Mouse (Mus musculus): ENCODE measurements around the gene Cadm1. TPM values are rescaled to one million over a fixed set of nuclear protein-coding genes. Genes with fewer than 3 reads are reported as not detected.

The Cadm1 gene
- polyA plus RNA-seq, 1 experiment: 7.9 TPM

DNA sequence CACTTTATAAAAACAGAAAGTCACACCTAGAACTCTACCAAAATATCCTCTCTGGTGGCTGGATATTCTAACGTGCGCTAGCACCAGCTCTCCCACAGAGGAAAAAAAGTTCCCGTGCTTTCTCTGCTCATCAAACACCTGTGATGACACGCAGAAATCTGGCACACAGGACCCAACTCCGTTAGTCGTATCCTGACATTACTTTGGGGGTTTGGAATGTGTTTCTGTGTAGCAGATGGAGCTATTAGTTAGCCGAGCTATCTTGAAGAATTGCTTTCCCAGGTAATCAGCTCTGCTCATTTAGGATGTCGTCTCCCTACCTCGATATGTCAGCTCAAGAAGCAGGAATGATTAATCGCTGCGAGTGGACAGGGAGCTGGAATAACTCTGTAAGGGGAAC is 80.3 kb downstream of the Cadm1 start:
- no peak overlapping the region for H3K27ac ChIP-seq (ENCODE audit: control insufficient read depth, insufficient read depth, low read length)
- TF ChIP-seq CTCF (IDR thresholded peaks at IDR 0.05; ENCODE audit: borderline replicate concordance, control insufficient read depth, extremely low read depth, insufficient read depth, low read length, poor library complexity): no peak
- no peak for TF ChIP-seq POLR2A (IDR thresholded peaks at IDR 0.05; ENCODE audit: control insufficient read depth, extremely low read depth, insufficient read depth, low read length, poor library complexity)
- DNase-seq: no peak

GRCm38 (mm10) chr9:47612894-47613412 is 83.0 kb downstream of the Cadm1 start:
- Histone ChIP-seq H3K36me3 (ENCODE audit: control insufficient read depth, insufficient read depth, low read length) (no peaks in the 10 kb centered on the region), H3K27ac (ENCODE audit: control insufficient read depth, insufficient read depth, low read length) (no peak overlapping the region), H3K4me3 (ENCODE audit: control insufficient read depth, insufficient read depth, low read length) (no peak overlapping the region), H3K4me1 (replicated peaks; ENCODE audit: control insufficient read depth, insufficient read depth, low read length) (no peaks in the 10 kb centered on the region), H3K27me3 (ENCODE audit: control insufficient read depth, insufficient read depth, low read length) (no peaks in the 10 kb centered on the region)
- no peak for DNase-seq
- 93% methylated on average over 13 of the region's 13 CpGs for WGBS
- no peak for TF ChIP-seq CTCF (IDR thresholded peaks at IDR 0.05; ENCODE audit: borderline replicate concordance, control insufficient read depth, extremely low read depth, insufficient read depth, low read length, poor library complexity)
- TF ChIP-seq POLR2A (IDR thresholded peaks at IDR 0.05; ENCODE audit: control insufficient read depth, extremely low read depth, insufficient read depth, low read length, poor library complexity): no peak

More for the DNA sequence above, 80.3 kb downstream of the Cadm1 start:
- Histone ChIP-seq H3K4me3 (ENCODE audit: control insufficient read depth, insufficient read depth, low read length) (no peak overlapping the region), H3K36me3 (ENCODE audit: control insufficient read depth, insufficient read depth, low read length) (no peaks in the 10 kb centered on the region), H3K4me1 (replicated peaks; ENCODE audit: control insufficient read depth, insufficient read depth, low read length) (no peaks in the 10 kb centered on the region), H3K27me3 (ENCODE audit: control insufficient read depth, insufficient read depth, low read length) (no peaks in the 10 kb centered on the region)
- 92% methylated on average over 11 of the region's 11 CpGs for WGBS

DNA sequence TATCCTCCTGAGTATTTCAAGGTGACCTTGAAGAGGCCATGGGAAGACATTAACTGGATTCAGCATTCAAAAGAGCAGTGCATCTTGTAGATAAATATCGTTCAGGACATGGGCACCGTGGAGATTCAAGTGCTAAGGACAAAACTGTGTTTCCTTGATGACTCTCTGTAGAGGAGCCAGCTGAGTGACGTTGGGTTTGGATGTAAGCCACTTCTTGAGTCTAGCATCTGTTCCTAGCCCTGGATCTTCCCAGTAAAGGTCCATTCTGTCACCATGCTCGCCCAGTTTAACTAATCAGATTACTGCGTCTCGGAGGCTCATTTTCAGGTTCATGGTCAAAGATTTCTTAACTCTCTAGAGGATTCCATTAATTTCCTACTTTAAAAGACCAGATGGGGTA is 85.1 kb downstream of the Cadm1 start:
- H3K4me1 ChIP-seq (replicated peaks; ENCODE audit: control insufficient read depth, insufficient read depth, low read length): no peaks in the 10 kb centered on the region
- no peak for DNase-seq
- H3K4me3 ChIP-seq (ENCODE audit: control insufficient read depth, insufficient read depth, low read length): no peak overlapping the region
- no peak overlapping the region for H3K27ac ChIP-seq (ENCODE audit: control insufficient read depth, insufficient read depth, low read length)
- H3K36me3 ChIP-seq (ENCODE audit: control insufficient read depth, insufficient read depth, low read length): no peaks in the 10 kb centered on the region
- TF ChIP-seq POLR2A (IDR thresholded peaks at IDR 0.05; ENCODE audit: control insufficient read depth, extremely low read depth, insufficient read depth, low read length, poor library complexity) (no peak), CTCF (IDR thresholded peaks at IDR 0.05; ENCODE audit: borderline replicate concordance, control insufficient read depth, extremely low read depth, insufficient read depth, low read length, poor library complexity) (no peak)
- no peaks in the 10 kb centered on the region for H3K27me3 ChIP-seq (ENCODE audit: control insufficient read depth, insufficient read depth, low read length)
- 92% methylated on average over 6 of the region's 6 CpGs for WGBS

GRCm38 (mm10) chr9:47616391-47616790 is 86.4 kb downstream of the Cadm1 start:
- no peak overlapping the region for H3K4me3 ChIP-seq (ENCODE audit: control insufficient read depth, insufficient read depth, low read length)
- no peaks in the 10 kb centered on the region for H3K27me3 ChIP-seq (ENCODE audit: control insufficient read depth, insufficient read depth, low read length)
- H3K27ac ChIP-seq (ENCODE audit: control insufficient read depth, insufficient read depth, low read length): no peak overlapping the region
- no peaks in the 10 kb centered on the region for H3K4me1 ChIP-seq (replicated peaks; ENCODE audit: control insufficient read depth, insufficient read depth, low read length)
- WGBS: 68% methylated on average over 4 of the region's 4 CpGs
- H3K36me3 ChIP-seq (ENCODE audit: control insufficient read depth, insufficient read depth, low read length): no peaks in the 10 kb centered on the region
- no peak for TF ChIP-seq POLR2A (IDR thresholded peaks at IDR 0.05; ENCODE audit: control insufficient read depth, extremely low read depth, insufficient read depth, low read length, poor library complexity)
- TF ChIP-seq CTCF (IDR thresholded peaks at IDR 0.05; ENCODE audit: borderline replicate concordance, control insufficient read depth, extremely low read depth, insufficient read depth, low read length, poor library complexity): no peak
- DNase-seq: no peak

DNA sequence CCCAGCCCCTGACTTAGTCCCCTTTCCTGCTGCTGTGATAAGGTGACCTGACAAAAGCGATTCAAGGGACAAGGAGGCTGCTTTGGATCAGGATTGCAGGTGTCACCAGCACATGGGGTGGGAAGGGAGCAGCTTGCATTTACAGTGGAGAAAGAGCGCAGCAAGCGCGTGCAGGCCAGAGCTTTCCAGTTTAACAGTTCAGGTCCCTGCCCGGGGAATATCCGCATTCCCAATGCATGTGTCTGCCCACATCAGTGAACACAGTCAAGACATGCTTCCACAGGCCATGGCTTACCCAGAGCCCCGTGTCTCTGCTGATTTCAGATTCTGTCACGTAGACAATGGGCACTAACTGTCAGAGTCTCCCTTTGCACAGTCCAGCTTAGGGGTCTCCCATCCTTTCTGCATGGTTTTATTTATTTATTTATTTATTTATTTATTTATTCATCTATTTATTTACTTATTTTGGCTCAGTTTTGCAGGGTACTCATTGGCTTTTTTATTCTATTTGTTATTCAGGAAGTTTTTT is 89.6 kb downstream of the Cadm1 start:
- no peak for DNase-seq
- Histone ChIP-seq H3K27ac (ENCODE audit: control insufficient read depth, insufficient read depth, low read length) (no peak overlapping the region), H3K27me3 (ENCODE audit: control insufficient read depth, insufficient read depth, low read length) (no peaks in the 10 kb centered on the region), H3K36me3 (ENCODE audit: control insufficient read depth, insufficient read depth, low read length) (no peaks in the 10 kb centered on the region), H3K4me3 (ENCODE audit: control insufficient read depth, insufficient read depth, low read length) (no peak overlapping the region), H3K4me1 (replicated peaks; ENCODE audit: control insufficient read depth, insufficient read depth, low read length) (no peaks in the 10 kb centered on the region)
- TF ChIP-seq POLR2A (IDR thresholded peaks at IDR 0.05; ENCODE audit: control insufficient read depth, extremely low read depth, insufficient read depth, low read length, poor library complexity): no peak
- TF ChIP-seq CTCF (IDR thresholded peaks at IDR 0.05; ENCODE audit: borderline replicate concordance, control insufficient read depth, extremely low read depth, insufficient read depth, low read length, poor library complexity): no peak
- WGBS: 93% methylated on average over 8 of the region's 8 CpGs

DNA sequence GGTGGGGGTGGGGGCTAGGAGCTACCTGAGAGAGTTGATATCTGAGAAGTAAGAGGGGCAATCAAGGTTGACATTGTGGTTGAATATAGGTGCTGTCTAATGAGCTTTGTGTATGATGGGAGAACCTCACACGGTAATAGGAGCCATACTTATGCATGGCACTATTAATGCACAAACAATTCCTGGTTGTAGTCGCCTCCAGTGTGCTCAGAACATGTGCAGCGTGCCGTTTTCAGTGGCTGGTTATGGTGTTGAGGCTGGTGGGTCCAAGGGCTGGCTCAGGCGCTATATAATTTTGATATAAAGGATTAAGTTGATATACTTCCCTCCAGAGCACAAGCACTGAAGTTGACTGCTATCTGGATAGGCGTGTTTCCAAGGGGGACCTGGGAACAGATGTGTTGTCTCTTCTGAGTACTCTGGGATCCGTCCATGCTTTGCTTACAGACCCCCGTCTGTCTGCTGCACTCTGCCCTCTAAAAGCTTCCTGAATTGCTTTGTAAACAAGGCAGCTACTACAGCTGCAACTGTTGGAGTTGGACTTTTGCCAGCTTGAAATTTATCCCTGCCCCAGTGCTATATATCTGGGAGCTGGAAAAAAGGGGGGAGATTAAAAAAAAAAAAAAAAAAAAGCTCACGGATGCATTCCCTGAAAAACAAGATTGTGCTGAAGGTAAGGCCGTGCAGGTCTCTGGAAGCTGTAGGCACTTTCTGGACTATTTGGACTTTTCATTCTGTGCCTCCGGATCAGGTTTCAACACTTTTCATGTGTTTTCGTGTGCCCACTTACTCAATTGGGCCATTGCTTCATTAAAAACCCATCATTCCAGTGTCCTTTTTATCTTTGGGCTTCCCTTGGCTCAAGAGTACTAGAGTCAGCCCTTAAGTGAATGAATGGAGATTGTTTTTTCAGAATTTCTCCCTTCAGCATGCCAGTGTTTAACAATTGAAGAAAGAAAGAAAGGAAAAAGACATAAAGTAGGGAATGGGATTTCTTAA is 93.8 kb downstream of the Cadm1 start:
- Histone ChIP-seq H3K27me3 (ENCODE audit: control insufficient read depth, insufficient read depth, low read length) (no peaks in the 10 kb centered on the region), H3K36me3 (ENCODE audit: control insufficient read depth, insufficient read depth, low read length) (no peaks in the 10 kb centered on the region), H3K4me3 (ENCODE audit: control insufficient read depth, insufficient read depth, low read length) (no peak overlapping the region), H3K27ac (ENCODE audit: control insufficient read depth, insufficient read depth, low read length) (no peak overlapping the region), H3K4me1 (replicated peaks; ENCODE audit: control insufficient read depth, insufficient read depth, low read length) (no peaks in the 10 kb centered on the region)
- 82% methylated on average over 12 of the region's 12 CpGs for WGBS
- no peak for DNase-seq
- TF ChIP-seq POLR2A (IDR thresholded peaks at IDR 0.05; ENCODE audit: control insufficient read depth, extremely low read depth, insufficient read depth, low read length, poor library complexity): no peak
- TF ChIP-seq CTCF (IDR thresholded peaks at IDR 0.05; ENCODE audit: borderline replicate concordance, control insufficient read depth, extremely low read depth, insufficient read depth, low read length, poor library complexity): no peak

Measured in thymus, adult 2 months (tissue).